Mouse (Mus musculus) forebrain, embryonic 10.5 days (tissue): ENCODE data around the gene Tmem211. TPM values are rescaled to one million over a fixed set of nuclear protein-coding genes. Genes with fewer than 3 reads are reported as not detected.
A peak's percentile ranks its signal among the peaks of the same experiment; 100 is the strongest.

Experiments
- DNase-seq: peaks from one replicate; pipeline ENCODE4 v3.0.0-alpha.2; 2017; ENCODE audit warnings: low spot score; ENCODE audit errors: extremely low spot score
- H3K27ac ChIP-seq: fragments of 300-500 bp; sonication (generic); 2 replicates; pipeline ENCODE4 v1.5.1; 2016; ENCODE audit warnings: mild to moderate bottlenecking
- H3K27me3 ChIP-seq: fragments of 300-500 bp; sonication (generic); 2 replicates; pipeline ENCODE4 v1.6.1; 2016; ENCODE audit warnings: mild to moderate bottlenecking; ENCODE audit not compliant: poor library complexity, severe bottlenecking
- H3K36me3 ChIP-seq: fragments of 300-500 bp; sonication (generic); replicated peaks from 2 replicates; pipeline ENCODE4 v1.6.1; 2016; ENCODE audit warnings: mild to moderate bottlenecking, moderate library complexity
- H3K4me1 ChIP-seq: fragments of 300-500 bp; sonication (generic); 2 replicates; pipeline ENCODE4 v1.6.1; 2016
- H3K4me3 ChIP-seq: fragments of 300-500 bp; sonication (generic); 2 replicates; pipeline ENCODE4 v1.5.1; 2016; ENCODE audit warnings: mild to moderate bottlenecking, moderate library complexity
- H3K9me3 ChIP-seq: fragments of 300-500 bp; sonication (generic); 2 replicates; pipeline ENCODE4 v1.6.1; 2016; ENCODE audit warnings: mild to moderate bottlenecking, moderate library complexity
- WGBS: fragments of 180-500 bp; shearing (Covaris S2); methylation state at CpG from one replicate; pipeline ENCODE4 v1.1.7; 2016; 5-methylcytosine and 5-hydroxymethylcytosine counted together
- polyA plus RNA-seq: library from polyadenylated mRNA; unstranded; fragments of >200 nt; fragmentation: Nextera tagmentation; extraction: Ambion mirVana; gene quantifications from 2 replicates; pipeline ENCODE4 v1.2.1, GENCODE M21; 2016

Gene Tmem211
- polyA plus RNA-seq: 0.22 and 0.67 TPM in 2 replicates

- Histone ChIP-seq H3K4me3 (peak within 1 kb of the TSS; percentile 44), H3K27ac (peak within 1 kb of the TSS; percentile 83), H3K9me3 (no peaks in the 10 kb centered on the region), H3K4me1 (peaks cover 33% of the 10 kb centered on the region), H3K36me3 (no peaks in the 10 kb centered on the region), H3K27me3 (no peaks in the 10 kb centered on the region)
- 1% methylated on average over 13 of the region's 13 CpGs for WGBS
- peak; percentile 89 for DNase-seq
Observed at GRCm38 (mm10) chr5:113226632-113227102, at the start of gene Tmem211. Gene Tmem211 (plus strand): TSS chr5:113226909.

GRCm38 (mm10) chr5:113179451-113179842 is 47.3 kb upstream of the Tmem211 start:
- 9% methylated on average over 9 of the region's 9 CpGs for WGBS

GRCm38 (mm10) chr5:113179843-113180682 is 46.6 kb upstream of the Tmem211 start:
- Histone ChIP-seq H3K36me3 (peaks cover 34% of the 10 kb centered on the region), H3K4me3 (peak overlapping the region; percentile 45), H3K9me3 (no peaks in the 10 kb centered on the region), H3K27ac (peak overlapping the region; percentile 88), H3K4me1 (peaks cover 25% of the 10 kb centered on the region), H3K27me3 (no peaks in the 10 kb centered on the region)
- DNase-seq: peak; percentile 82
- 5% methylated on average over 30 of the region's 30 CpGs for WGBS

More at GRCm38 (mm10) chr5:113179451-113179842, 47.3 kb upstream of the Tmem211 start:
- peaks cover 29% of the 10 kb centered on the region for H3K36me3 ChIP-seq
- H3K9me3 ChIP-seq: no peaks in the 10 kb centered on the region
- peak overlapping the region; percentile 45 for H3K4me3 ChIP-seq
- no peaks in the 10 kb centered on the region for H3K27me3 ChIP-seq
- peaks cover 27% of the 10 kb centered on the region for H3K4me1 ChIP-seq
- no peak for DNase-seq
- peak overlapping the region; percentile 88 for H3K27ac ChIP-seq

GRCm38 (mm10) chr5:113180755-113181154 is 46.0 kb upstream of the Tmem211 start:
- Histone ChIP-seq H3K36me3 (peaks cover 39% of the 10 kb centered on the region), H3K27me3 (no peaks in the 10 kb centered on the region), H3K9me3 (no peaks in the 10 kb centered on the region), H3K4me1 (peaks cover 22% of the 10 kb centered on the region), H3K27ac (peak overlapping the region; percentile 88), H3K4me3 (peak overlapping the region; percentile 45)
- 86% methylated on average over 15 of the region's 15 CpGs for WGBS
- DNase-seq: no peak

- no peaks in the 10 kb centered on the region for H3K9me3 ChIP-seq
- peaks cover 41% of the 10 kb centered on the region for H3K36me3 ChIP-seq
- H3K4me3 ChIP-seq: no peak overlapping the region
- H3K27me3 ChIP-seq: no peaks in the 10 kb centered on the region
- H3K4me1 ChIP-seq: peaks cover 22% of the 10 kb centered on the region
- DNase-seq: no peak
- 41% methylated on average over 6 of the region's 6 CpGs for WGBS
- H3K27ac ChIP-seq: peak overlapping the region; percentile 88; the same call in 1 of the 2 replicates
Observed at GRCm38 (mm10) chr5:113181441-113181840, 45.3 kb upstream of the Tmem211 start.

GRCm38 (mm10) chr5:113190558-113190957 is 36.2 kb upstream of the Tmem211 start:
- peak overlapping the region; percentile 48; the same call in 1 of the 2 replicates for H3K27ac ChIP-seq
- H3K4me1 ChIP-seq: peaks cover 18% of the 10 kb centered on the region; the same call in 1 of the 2 replicates
- DNase-seq: no peak
- H3K4me3 ChIP-seq: no peak overlapping the region
- WGBS: 81% methylated on average over 14 of the region's 14 CpGs
- no peaks in the 10 kb centered on the region for H3K27me3 ChIP-seq
- peaks cover 55% of the 10 kb centered on the region for H3K36me3 ChIP-seq
- no peaks in the 10 kb centered on the region for H3K9me3 ChIP-seq

- DNase-seq: no peak
- peaks cover 49% of the 10 kb centered on the region for H3K36me3 ChIP-seq
- peaks cover 22% of the 10 kb centered on the region; the same call in 1 of the 2 replicates for H3K4me1 ChIP-seq
- WGBS: 82% methylated on average over 14 of the region's 14 CpGs
- no peaks in the 10 kb centered on the region for H3K9me3 ChIP-seq
- H3K4me3 ChIP-seq: no peak overlapping the region
- no peaks in the 10 kb centered on the region for H3K27me3 ChIP-seq
- H3K27ac ChIP-seq: no peak overlapping the region
Observed at GRCm38 (mm10) chr5:113191901-113192300, 34.8 kb upstream of the Tmem211 start.

GRCm38 (mm10) chr5:113193762-113194161 is 32.9 kb upstream of the Tmem211 start:
- H3K9me3 ChIP-seq: no peaks in the 10 kb centered on the region
- H3K27ac ChIP-seq: no peak overlapping the region

GRCm38 (mm10) chr5:113195451-113195850 is 31.3 kb upstream of the Tmem211 start:
- no peak for DNase-seq
- no peaks in the 10 kb centered on the region for H3K9me3 ChIP-seq
- no peak overlapping the region for H3K27ac ChIP-seq
- no peaks in the 10 kb centered on the region for H3K27me3 ChIP-seq
- WGBS: 92% methylated on average over 12 of the region's 12 CpGs
- no peak overlapping the region for H3K4me3 ChIP-seq
- peaks cover 30% of the 10 kb centered on the region for H3K4me1 ChIP-seq
- peaks cover 14% of the 10 kb centered on the region for H3K36me3 ChIP-seq

More at GRCm38 (mm10) chr5:113193762-113194161, 32.9 kb upstream of the Tmem211 start:
- DNase-seq: no peak
- 93% methylated on average over 18 of the region's 18 CpGs for WGBS
- Histone ChIP-seq H3K4me1 (peaks cover 23% of the 10 kb centered on the region), H3K27me3 (no peaks in the 10 kb centered on the region), H3K4me3 (no peak overlapping the region), H3K36me3 (peaks cover 31% of the 10 kb centered on the region)

GRCm38 (mm10) chr5:113195907-113196306 is 30.8 kb upstream of the Tmem211 start:
- DNase-seq: no peak
- no peak overlapping the region for H3K4me3 ChIP-seq
- 92% methylated on average over 6 of the region's 6 CpGs for WGBS
- H3K9me3 ChIP-seq: no peaks in the 10 kb centered on the region
- H3K27me3 ChIP-seq: no peaks in the 10 kb centered on the region
- H3K36me3 ChIP-seq: peaks cover 10% of the 10 kb centered on the region
- peaks cover 26% of the 10 kb centered on the region for H3K4me1 ChIP-seq
- 0 out of 2 replicates have a peak overlapping the region, but pooled peaks have one; percentile 48 for H3K27ac ChIP-seq

GRCm38 (mm10) chr5:113196916-113197794 is 29.6 kb upstream of the Tmem211 start:
- Histone ChIP-seq H3K4me1 (peaks cover 22% of the 10 kb centered on the region), H3K36me3 (no peaks in the 10 kb centered on the region), H3K9me3 (no peaks in the 10 kb centered on the region), H3K4me3 (no peak overlapping the region), H3K27me3 (no peaks in the 10 kb centered on the region), H3K27ac (peak overlapping the region; percentile 61; the same call in 1 of the 2 replicates)
- DNase-seq: no peak
- WGBS: 74% methylated on average over 9 of the region's 9 CpGs

- DNase-seq: no peak
- peak overlapping the region; percentile 44; the same call in 1 of the 2 replicates for H3K27ac ChIP-seq
- WGBS: 62% methylated on average over 8 of the region's 8 CpGs
Observed at GRCm38 (mm10) chr5:113199126-113199771, 27.5 kb upstream of the Tmem211 start.

More at GRCm38 (mm10) chr5:113199126-113199771, 27.5 kb upstream of the Tmem211 start:
- H3K36me3 ChIP-seq: no peaks in the 10 kb centered on the region
- peaks cover 16% of the 10 kb centered on the region for H3K4me1 ChIP-seq
- 0 out of 2 replicates have a peak, but pooled peaks cover 5% of the 10 kb centered on the region for H3K9me3 ChIP-seq
- no peak overlapping the region for H3K4me3 ChIP-seq
- no peaks in the 10 kb centered on the region for H3K27me3 ChIP-seq
